Mouse (Mus musculus) liver, adult 2 months (tissue): ENCODE data around the gene Nnat.
"Not testable (repeated sequence)": the region's sequence is repeated elsewhere in the genome, so short reads cannot be mapped to it uniquely, and the experiment has no call there.

Experiments
- CTCF ChIP-seq: fragments of 200-500 bp; IDR thresholded peaks from 2 replicates; pipeline ENCODE4 v1.5.1; 2011; ENCODE audit warnings: low read depth, low read length, control low read depth
- POLR2A ChIP-seq: fragments of 200-500 bp; IDR thresholded peaks from 2 replicates; pipeline ENCODE4 v1.6.1; 2011; ENCODE audit warnings: low read length, control low read depth; ENCODE audit not compliant: insufficient read depth; ENCODE audit errors: extremely low read depth

DNA sequence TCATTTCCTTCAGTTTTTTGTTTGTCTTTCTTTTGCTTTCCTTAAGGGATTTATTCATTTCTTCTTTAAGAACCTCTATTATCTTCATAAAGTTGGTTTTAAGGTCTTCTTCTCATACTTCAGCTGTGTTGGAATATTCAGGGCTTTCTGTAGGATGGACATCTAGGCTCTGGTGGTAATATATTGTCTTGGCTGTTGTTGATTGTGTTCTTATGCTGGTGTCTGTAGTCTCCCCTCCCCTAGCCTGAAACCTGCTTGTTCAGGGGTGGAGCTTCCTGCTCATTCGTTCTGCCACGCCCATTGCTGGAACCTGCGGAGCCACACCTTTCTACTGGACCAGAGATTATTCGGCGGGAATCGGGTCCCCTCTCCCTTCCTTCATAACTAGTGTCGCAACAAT, 25.5 kb downstream of the Nnat start:
- TF ChIP-seq POLR2A, CTCF: not testable (repeated sequence)
